Mouse (Mus musculus) urinary bladder, postnatal 25 days (tissue): ENCODE data around the gene Auts2.

Experiments
- DNase-seq: peaks from one replicate; pipeline ENCODE4 v3.0.0; 2022; ENCODE audit warnings: low spot score

The Auts2 gene

DNA sequence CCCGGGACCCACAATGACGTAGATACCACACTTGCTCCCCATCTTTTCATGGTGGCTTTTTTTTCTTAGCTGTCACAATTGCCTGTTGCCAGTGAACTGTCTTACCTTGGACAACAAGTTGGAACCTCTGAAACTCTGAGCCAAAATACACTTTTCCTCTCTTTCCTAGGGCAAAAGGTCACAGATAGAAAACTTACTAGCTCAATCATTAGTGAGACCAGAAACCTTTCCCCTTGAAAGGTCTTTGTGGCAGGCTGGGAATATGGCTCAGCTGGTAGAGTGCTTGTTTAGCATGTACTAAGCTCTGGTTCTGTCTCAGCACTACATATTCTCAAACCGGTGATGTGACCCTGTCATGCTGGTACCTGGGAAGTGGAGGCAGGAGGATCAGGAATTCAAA is 93.1 kb downstream of the Auts2 start:
- no peak for DNase-seq

DNA sequence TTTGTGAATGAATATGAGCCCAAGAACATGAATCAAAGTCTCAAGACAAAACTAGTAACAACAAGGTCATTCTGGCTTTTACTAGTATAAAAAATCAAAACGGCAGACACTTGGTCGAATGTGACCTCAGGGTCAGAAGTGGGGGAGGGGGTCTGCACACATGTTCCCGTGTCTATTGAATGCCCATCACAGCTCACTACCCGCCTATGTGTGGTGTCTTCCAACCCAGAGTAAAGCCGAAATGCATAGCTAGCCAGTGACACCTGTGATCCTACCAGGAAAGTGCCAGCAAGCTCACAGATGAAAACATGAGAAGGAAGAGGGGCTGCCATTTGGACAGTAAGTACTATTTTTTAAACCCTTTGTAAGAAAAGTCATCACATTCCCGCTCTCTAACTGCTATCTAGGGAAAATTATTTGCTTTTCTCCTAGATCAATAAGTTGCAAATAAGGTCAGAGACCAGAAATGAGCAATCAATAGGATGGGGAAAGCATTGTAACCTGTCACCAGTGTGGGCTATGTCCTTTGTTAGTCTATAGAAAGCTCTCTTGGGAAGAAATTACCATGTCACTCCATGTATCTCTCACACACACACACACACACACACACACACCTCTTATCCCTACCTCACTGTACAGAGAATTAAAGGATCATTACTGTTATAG is 94.6 kb downstream of the Auts2 start:
- no peak for DNase-seq

DNA sequence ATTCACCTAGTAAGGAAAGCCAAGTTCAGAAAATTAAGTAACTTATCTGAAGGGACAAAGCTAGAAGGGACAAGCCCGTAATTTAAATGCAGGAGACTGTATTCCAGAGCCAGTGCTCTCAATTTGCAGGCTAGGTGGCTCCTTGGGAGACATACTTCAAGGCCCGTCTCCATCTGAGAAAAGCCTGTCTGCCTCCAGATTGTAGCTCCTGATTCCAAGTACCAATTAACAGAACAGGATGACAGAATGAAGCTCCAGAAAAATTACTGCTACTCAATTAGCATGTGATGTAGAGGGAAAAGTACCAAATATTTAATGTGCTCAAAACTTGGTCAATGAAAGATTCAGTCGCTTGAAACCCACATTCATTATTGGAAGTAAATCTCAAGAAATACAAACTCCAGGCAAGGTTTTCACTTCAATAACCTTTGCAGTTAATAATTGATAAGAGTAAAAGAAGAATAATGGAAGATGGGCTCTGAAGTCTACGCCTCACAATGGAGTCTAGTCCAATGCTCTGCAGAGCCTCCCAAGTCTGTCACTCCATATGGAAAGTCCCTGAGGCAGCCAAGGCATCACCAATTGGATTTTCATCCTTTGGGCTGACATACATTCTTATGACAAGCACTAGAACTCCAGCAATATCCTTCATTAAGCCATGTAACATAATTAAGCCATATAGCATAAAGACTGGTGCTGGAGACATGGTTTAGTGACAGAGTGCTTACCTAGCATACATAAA is 97.8 kb downstream of the Auts2 start:
- DNase-seq: no peak

DNA sequence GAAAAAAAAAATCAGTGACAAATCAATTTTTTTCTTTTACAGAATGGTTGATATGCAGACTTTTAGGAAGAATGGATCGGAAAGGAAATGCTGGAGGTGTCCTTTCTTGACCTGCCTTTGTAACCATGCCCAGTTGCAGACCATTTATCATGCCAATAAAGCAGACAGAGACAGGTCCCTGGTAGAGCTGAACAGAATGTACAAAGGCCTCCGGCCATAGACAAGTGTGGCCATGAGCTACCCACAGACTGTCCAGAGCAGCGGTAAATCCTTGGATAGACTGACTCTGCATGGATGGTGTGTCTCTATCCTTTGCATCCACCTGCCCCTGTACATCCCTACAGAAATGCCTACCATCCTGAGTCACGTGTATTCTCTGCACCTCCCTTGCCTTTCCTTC is 100.2 kb downstream of the Auts2 start:
- no peak for DNase-seq

DNA sequence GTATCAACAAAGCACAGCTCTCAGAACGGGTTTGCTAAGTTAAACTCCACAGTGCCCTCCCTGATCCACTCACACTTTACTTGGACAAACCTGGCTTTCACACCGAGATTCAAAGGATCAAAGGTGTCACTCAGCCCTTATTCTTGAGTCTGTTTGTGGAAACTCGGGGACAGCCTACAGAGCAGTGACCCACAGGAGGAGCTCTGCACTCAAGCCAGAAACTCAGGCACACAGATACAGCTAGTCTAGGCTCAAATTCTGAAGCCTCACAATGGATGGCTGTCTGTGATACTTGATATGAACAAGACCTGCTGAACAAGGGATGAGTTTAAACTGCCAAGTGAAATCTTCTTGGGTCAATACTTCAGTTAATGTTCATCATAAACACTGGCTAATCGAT is 104.7 kb downstream of the Auts2 start:
- no peak for DNase-seq

DNA sequence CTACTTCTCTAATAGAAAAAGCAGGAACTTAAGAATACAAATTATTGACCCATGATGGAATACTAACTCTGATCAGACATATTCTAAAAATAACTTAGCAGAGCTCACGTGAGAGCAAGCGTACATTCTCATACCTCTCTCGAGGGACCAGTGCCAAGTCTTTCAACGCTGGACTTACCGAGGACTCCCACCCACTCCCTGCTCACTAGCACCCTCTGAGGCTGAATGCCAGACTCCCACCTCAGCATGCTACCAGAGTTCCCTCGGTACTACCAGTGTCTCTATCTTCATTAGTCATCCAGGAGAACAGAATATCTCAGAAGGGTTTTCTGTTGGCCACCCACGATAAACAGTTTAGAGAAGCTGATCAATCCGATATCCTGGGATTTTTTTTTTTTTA is 105.2 kb downstream of the Auts2 start:
- DNase-seq: no peak

DNA sequence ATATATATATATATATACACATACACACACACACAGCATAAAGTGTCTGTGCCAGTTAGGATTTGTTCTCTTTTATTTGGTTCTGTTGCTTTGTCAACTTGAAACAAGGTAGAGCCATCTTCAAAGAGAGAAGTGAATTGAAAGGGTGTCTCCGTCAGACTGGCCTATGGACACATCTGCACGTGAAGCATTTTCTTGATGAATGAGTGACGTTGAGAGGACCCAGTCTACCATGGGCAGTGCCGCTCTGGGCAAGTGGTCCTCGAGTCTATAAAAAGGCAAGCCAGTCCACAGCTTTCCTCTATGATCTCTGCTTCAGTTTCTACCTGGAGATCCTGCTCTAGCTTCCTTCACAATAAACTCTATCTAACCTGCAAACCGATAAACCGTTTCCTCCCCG is 105.7 kb downstream of the Auts2 start:
- no peak for DNase-seq

DNA sequence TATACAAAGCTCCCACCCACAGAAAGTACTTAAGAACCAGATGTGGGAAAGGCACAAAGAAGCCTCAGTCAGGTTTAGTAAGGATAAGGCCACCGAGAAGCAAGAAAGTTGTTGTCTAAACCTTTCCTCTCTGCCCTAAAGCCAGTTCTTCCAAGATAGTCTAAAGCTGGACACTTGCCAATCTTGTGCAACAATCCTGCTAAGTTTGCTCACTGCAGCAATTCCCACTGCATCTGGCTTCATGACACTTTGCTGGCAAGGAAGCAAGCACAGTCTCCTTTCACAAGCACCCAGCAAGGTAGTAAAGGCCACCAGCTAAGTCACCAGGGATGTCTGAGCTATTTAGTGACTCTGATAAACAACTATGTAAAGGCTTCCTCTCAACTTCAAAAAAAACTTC is 106.2 kb downstream of the Auts2 start:
- peak; percentile 16 for DNase-seq

DNA sequence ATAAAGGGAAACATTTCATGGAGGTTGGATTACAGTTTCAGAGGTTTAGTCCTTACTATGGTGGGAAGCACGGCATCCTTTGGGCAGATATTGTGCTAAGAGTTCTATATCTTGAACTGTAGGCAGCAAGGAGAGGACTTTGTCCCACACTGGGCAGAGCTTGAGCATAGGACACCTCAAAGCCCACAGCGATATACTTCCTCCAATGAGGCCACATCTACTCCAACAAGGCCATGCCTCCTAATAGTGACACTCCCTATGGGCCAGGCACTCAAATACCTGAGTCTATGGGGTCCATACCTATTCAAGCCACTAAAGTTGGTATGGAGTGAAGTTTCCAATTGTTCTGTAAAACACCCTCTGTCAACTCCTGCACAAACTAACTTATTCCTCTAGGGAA is 106.7 kb downstream of the Auts2 start:
- no peak for DNase-seq

DNA sequence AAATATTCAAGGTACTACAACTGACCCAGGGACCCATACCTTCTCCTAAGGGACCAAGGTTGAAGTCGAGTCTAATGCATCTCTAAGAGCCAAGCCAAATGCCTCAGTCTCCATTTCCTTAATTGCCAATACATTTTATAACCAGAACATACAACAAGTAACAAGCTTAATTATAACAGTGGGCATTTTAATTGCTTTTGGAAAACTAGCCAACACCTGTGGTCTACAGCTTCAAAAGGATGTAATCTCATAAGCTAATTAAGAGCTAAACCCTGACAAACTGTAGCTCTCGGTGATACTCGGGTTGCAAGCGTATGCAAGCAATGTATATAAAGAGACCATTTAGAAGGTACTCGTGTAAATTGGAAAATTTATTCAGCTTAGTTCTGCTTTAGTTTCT is 107.7 kb downstream of the Auts2 start:
- no peak for DNase-seq

DNA sequence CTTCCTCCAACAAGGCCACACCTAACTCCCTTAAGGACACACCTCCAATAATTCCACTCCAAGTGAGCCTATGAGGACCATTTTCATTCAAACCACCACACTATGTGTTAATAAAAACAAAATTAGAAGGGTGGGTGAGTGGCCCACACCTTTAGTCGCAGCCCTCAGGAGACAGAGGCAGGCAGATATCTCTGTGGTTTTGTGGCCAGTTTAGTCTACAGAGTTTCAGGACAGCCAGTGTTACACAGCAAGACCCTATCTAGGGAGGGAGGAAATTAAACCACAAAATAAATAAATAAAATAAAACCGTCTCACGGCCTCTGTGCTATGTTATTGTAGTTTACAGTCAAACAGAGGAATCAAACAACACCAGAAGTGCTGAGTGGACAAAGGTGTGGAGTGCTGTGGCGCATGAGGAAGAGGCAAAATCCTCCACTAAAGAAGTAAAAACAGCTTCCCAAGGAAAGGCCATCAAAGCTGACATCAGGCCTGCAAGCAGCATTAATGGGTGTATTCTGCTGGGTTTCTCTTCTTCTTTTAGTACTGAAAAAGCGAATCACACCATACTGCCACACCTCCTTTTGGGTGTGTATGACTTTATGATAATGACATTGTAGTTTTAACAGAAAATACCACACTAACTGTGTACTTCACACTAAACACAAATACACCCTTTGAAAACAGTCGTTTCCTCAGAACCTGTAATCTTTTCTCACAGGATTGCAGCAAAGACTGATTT is 109.6 kb downstream of the Auts2 start:
- no peak for DNase-seq

DNA sequence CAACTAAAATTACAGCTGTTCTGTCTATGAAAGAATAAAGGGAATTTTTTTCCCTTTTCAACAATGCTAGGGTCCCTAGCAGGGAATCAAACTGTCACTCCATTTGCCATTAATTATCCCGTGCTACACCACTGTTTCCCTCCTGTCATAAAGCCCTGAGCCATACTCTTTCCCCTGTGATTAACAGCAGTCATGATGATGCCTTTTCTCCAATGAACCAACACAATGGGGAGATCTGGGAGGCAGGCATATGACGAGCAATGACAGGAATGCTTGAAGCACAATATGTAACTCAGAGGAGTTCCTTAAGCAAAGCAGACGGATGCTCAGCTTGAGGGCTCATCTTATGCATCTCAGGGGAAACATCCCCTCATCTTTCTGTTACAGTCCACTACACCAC is 113.8 kb downstream of the Auts2 start:
- no peak for DNase-seq

DNA sequence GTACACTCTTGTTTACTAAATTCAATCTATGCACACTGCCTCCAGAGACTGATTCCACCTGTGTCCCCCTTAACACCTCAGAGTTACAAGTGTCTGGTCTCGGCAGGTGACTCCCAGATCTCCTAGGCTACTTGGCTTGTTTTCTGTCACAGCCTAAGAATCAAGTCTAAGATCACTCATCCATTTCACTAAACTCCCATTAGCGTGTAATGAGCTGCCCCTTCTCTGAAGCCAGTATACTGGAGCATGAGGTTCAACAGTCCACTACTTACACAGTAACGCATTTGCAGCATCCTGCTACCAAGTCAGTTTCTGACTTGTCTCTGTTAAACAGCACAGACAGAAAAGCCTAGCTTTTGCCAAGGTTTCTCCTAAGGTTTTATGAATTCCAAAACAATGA is 116.8 kb downstream of the Auts2 start:
- no peak for DNase-seq

DNA sequence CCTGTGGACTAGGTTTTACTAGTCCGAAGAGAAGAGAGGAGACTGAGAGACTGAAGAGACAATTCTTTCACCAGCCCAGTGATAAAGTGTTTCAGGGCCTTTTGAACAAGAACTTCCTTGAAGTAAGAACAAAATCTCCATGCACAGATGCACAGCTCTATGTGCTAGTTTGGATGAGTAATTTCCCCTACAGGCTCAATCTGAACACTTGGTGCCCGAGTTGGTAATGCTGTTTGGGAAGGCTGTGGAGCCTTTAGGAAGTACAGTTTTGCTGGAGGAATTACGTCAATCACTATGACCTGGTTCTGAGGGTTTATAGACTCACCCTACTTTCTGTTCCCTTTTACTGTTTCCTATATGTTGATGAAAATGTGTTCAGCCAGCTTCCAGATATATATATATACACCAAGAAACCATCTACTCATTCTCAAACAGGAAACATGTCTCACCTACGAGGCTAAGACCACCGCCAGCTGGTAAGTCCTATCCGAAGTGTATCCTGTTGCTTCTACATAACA is 117.3 kb downstream of the Auts2 start:
- DNase-seq: no peak

DNA sequence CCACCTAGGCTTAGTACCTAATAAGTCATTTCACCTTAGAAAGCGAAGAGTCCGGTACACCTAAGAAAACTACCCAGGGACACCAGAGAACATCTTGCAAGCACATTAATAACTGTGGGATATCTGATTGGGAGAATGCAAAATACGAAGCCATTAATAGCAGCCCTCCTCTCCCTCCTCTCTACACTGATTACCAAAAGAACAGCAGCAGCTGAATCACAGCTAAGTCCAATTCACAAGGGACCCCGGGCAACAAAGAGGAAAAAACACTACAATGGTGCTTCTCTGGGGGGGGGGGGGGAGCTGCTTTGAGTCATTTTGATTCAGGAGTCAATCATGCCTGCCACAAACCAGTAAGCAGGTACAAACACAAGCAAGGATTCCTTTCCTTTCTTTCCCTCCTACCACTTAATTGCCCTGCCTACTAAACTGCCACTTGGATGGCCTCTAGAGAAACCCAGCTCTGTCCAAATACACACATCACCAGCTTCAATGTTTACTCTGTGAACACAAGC is 132.7 kb downstream of the Auts2 start:
- DNase-seq: no peak

DNA sequence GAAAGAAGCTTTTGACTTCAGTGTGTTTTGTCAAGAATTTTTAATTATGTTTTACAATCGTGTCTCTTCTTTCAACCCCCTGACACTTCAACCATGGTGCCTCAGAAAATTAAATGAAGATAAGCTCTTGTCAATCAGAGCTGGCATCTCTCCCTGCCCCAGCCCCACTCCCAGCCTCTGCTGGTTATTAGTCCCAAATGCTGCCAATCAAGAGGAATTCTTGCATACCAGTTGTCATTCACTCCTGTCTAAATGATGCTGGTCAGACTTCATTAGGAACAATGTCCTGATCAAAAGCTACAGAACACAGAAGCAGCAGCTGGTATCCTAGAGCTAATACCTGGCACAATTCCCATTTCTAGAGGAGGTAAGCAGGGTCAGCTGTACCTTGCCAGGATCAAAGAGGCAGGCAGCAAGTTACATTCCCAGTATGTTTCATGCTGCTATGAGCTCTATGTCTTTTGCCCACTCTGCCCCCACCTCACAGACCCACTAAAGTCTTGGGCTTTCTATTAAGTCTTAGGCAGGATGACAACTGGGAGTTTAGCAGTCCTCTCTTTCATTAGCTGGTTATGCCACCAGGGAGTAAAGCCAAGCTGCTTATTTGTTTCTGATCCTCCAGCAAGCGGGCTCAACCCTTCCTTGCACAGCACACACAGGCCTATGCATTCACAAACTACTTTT is 134.1 kb downstream of the Auts2 start:
- DNase-seq: no peak

DNA sequence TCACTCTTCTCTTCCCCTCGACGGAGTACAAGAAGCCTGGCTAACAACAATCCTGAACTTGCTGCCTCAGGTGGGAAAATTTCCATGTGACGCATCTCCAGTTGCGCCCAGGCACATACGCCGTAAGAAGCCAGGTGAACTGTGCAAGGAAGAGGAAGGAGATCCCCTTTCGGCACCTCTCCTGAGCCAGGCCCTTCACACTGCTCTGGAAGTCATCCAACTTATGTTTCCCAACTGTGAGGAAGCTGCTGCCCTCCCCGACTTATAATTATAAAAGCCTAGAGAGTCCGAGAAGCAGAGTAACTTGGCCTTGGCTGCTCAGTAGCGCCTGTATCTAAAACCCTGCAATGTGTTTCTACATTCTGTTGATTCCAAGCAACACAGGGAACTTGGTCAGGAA is 142.6 kb downstream of the Auts2 start:
- no peak for DNase-seq

DNA sequence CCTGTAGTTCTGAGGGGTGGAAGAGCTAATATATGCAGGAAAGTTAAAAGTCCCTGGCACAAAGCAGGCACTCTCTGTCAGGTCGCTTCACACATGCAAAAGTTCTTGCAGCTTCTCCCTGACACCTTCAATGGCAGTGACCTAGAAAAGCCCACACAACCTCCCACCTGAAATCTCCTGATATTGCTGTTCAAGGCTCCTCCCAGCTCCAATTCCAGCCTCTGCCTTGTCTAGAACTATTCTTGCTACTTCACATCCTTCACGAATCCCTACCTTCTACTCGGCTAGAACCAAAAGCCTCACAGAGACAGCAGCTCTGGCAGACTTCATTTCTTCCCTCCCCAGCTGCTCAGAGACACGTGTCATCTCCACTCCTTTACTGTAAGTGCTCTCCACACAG is 143.7 kb downstream of the Auts2 start:
- no peak for DNase-seq

DNA sequence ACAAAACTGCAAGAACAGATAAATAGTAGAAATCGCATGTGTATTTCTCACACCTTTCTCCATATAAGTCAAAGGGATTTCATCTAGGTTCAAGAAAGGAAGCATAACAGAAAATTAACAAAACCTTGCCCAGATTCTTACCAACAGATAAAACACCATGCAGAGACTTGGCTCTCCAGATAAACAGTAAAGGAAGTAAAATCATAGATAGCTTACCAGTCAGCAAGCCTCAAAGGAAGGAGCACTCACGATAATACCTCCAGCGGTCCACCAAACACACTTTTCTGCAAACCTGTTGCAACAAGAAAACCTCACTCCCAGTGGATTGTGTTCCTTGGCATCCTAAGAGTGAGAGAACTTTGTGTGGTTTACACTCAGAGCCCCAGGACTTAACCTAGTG is 147.2 kb downstream of the Auts2 start:
- no peak for DNase-seq

DNA sequence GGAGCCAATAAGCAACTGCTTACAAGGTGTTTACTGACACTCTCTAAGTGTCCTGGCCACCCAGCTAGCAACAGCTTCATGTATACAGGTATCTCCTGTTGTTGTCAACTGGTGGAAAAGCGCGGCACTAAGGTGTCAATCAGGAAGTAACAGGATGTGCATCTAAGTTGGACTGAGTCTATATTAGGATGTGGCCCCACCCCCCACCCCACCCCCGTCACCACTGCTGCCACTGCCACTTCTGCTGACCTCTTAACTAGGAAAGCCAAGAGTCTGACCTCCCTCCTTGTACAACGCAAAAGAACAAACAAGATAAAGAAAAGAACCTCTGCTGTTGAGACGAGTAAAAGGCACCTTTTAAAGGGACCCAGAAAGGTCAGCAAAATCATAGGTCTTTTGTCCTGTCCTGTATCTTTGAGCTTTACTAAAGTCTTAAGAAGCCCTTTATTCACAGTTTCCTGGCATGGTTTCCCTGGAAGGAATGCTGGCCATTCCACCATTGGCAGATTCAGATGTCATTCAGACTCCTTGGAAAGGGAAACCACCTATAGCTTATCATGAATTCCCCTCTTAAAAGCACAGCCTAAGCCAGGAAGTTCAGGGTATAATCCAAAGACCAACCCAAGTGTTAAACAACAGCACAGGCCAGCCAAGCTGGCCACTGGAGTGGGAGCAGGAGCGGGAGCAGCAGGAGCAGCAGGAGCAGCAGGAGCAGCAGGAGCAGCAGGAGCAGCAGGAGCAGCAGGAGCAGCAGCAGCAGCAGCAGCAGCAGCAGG is 148.2 kb downstream of the Auts2 start:
- DNase-seq: no peak
